Mouse (Mus musculus): ENCODE results near the gene Thrb.

The Thrb gene

DNA sequence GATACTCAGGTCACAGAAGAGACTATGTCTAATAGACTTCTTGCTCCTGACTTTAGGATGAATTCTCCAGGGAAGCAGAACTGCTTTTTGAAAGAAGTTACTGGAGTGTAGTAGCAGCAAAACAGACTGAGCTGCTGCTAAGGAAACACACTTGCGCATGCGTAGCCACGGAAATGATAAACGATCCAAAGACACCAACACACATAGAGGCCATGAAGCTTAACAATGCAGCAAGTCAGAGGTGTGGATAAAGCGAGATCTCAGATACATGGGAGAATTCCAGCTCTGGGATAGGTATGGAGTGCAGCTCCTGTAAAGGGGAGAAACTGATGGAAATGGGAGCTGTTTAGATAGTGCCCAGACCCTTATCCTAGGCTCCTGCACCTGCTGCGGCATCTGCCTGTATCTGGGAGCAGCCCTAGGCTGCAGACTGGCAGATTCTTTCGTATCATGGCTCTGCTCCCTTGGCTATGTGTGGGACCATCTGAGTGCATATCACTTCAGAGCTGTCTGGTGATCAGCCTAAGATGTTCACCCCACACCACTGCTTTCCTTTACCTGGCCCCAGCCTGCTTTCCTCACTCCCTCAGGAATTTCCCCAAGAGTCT is 53.3 kb downstream of the Thrb start:
- DNase-seq (ENCODE audit: low read depth in 2 of 2, low spot score in 2 of 2), result no peak

- DNase-seq (ENCODE audit: low read depth in 2 of 2, low spot score in 2 of 2), result no peak
Measured at GRCm38 (mm10) chr14:17719494-17719893, 59.4 kb downstream of the Thrb start.

DNA sequence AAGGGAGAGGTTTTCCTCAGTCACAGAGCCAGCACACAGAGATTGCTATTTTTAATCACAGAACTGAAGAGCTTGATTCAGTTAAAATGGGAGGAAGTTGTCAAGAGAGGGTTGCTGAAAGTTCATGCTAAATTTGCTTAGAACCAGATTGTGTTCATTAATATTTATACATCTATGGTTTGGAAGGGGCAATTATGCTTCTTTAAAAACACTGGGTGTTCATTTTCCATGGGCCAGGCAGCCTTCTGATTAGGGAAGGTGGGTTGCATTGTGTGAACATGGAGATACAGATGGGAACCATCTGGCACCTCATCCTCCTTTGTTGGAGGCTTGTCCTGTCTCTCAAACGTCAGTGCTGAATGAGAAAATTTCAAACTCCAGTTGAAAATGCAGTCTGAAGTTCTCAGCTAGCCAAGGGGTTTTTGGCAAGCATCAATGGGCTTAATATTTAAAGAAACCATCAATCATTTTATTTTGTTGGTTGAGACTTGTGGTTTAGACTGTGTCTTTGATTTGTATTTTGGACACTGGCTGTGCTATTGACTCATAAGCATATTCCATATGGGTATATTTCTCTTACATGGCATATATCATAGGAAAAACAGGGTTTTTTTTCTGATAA is 62.9 kb downstream of the Thrb start:
- DNase-seq (ENCODE audit: low read depth in 2 of 2, low spot score in 2 of 2), result no peak

- DNase-seq (ENCODE audit: low read depth in 2 of 2, low spot score in 2 of 2), result no peak
Measured at GRCm38 (mm10) chr14:17724577-17724976, 64.5 kb downstream of the Thrb start.

GRCm38 (mm10) chr14:17726906-17727305 is 66.8 kb downstream of the Thrb start:
- no peak for DNase-seq (ENCODE audit: low read depth in 2 of 2, low spot score in 2 of 2)

DNA sequence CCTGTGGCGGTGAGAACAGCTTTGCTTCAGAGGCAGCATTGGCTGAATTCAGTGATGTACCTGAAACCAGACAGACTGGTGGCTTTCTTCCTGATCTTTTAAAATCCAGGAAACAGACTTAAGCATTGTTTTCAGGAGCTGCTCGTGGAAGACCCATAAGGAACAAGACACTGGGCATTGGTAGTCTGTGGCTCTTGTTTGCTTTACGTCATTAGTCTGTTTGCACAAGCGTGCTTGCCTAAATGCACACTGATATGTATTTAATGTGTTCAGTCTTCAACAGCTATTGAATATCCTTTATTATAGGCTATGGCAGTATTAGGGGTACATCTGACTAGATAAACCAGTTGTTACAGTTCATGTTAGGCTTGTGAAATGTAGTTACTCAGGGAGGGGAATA is 67.8 kb downstream of the Thrb start:
- DNase-seq (ENCODE audit: low read depth in 2 of 2, low spot score in 2 of 2), result no peak

GRCm38 (mm10) chr14:17728889-17729288 is 68.8 kb downstream of the Thrb start:
- DNase-seq (ENCODE audit: low read depth in 2 of 2, low spot score in 2 of 2), result no peak

DNA sequence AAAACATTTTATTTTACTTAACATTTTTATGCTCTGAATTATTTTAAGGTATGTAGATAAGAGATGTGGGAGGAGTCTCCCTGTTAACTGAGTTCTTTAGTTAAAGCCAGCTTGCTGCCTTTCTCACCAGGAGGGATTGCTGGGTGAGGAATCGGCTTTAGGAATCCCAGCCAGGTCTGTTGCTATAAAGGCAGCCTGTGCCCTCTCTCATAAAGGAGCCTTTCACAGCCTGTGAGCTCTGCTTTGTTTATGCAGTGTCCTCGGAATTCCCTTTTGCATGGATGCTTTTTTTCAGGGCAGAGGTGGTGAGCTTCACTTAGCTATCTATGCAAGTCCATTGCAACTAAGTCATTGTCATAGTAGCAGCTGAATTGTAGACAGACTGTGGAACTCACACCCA is 71.0 kb downstream of the Thrb start:
- DNase-seq (ENCODE audit: low read depth in 2 of 2, low spot score in 2 of 2), result no peak

GRCm38 (mm10) chr14:17733077-17733778 is 73.2 kb downstream of the Thrb start:
- DNase-seq (ENCODE audit: low read depth in 2 of 2, low spot score in 2 of 2), result no peak

DNA sequence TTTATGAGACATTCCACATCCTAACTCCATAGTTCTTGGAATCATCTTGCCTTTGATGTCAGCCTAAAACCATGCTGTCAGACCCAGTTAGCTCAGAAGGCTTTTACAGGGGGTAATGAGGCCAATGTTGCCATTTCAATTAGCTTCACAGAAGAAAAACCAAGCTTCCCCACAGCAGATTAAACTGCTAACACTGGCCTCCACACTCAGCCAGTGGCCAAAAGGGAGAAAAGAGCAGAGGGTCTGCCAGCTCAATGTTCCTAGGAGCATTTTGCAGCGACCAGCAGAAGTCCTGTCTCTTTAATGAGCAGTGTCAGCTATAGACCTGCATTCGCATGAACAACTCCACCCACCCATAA is 73.7 kb downstream of the Thrb start:
- DNase-seq (ENCODE audit: low read depth in 2 of 2, low spot score in 2 of 2), result no peak

DNA sequence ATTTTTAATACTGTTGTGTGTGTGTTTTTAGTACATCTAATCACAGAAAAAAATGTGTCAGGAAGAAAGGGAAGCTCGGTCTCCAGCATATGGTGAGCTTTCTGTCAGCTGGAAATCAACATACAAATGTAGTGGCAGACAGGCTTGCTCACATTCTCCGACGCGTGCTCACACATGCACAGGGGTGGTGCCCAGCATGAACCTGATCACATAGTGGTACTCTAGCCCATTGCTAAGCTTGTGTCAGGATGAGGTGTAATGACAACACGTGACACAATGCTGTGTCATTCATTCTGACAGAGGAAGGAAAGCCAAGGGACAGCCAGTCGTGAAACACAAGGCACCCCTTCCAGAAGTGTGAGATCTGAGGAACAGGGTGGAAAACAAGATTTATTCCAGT is 75.4 kb downstream of the Thrb start:
- DNase-seq (ENCODE audit: low read depth in 2 of 2, low spot score in 2 of 2), result no peak

DNA sequence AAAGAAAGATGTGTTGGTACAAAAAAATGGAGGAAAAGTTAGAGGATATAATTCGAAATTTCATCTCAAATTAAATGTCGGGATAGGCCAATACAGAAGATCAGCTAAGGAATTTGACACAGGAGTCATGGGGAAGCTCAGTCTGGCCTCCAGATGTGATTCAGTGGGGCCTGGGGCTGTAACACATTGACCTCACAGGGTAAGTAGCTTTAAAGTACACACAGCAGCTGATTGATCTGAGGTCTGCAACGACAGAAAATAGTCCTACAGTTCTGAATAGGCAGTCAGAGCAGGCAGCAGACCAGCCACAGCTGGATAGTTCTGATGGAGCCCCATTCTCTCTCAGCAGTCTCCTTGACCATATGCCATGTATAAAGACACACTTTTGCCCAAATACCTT is 80.8 kb downstream of the Thrb start:
- no peak for DNase-seq (ENCODE audit: low read depth in 2 of 2, low spot score in 2 of 2)

DNA sequence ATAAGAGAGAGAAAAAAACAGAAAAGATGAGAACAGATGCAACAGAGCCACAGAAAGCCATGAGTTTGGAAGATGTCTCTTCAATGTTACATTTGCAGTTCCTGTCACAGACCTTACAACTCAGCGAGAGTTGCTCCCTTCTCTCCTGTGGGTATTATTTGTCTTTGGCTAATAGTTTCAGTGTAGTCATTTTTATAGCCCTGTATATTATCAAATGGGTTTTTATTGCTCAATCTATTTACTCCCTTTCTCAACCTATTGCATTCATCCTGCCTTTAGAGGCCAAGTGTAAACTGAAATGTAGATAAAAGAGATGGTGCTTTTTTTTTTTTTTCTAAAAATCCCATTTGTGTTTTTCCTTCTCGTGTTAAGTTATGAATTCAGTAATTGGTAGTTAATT is 82.2 kb downstream of the Thrb start:
- no peak for DNase-seq (ENCODE audit: low read depth in 2 of 2, low spot score in 2 of 2)

DNA sequence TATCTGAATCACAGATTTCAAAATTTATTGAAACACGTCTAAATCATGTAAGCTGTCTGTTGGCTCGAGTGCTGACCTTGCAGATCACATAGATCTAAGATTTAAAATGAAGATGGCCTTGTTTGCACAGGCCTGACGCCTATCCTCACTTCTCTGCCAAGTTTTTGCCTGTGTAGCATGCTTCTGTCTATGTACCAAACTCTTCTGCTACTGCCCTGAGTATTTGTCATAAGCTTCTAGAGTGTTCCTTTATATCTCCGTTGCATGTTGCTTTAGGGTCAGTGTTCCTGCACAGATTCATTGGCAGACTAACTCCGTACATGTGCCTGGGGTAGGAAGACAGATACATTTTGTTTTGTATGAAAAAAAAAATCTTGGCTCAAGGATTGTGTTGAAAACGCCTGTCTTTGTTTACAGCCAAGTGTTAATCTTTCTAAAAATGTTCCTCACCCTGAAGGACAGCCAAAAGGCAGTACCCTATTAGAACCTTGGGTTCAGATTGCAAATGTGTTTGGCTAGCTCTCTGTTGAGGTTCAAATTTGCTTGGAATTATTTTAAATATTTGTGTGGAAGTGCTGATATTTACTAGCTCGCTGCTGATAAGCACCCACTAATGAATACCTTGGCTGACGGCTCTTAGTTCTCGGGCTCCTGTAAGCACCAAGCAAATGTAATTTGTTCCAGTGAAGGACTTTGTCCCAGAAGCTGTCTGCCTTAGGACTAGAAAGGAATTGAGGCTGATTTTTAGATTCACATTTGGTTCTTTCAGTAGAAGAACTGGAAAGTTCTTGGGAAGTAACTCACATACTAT is 83.0 kb downstream of the Thrb start:
- DNase-seq (ENCODE audit: low read depth in 2 of 2, low spot score in 2 of 2), result no peak

DNA sequence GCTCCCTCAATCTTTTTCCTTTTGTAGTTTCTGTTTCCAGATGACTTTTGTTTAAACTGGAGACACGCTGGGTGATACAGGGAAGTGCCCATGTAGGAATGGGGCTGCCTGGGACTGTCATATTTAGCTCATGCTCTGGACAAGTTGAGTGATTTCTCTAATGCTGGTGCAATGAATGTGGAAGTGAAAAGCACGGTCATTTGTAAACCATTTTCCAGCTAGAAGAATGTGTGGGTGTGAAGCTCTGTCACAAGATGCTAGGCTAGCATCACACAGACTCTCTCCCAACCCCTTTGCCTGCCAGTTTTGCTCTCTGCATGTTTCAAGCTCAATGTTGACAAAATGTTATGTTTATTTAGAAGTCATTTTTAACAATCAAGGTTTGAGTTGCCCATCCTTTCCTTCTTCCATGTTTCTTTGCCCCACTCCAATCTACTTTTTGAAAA is 83.7 kb downstream of the Thrb start:
- DNase-seq (ENCODE audit: low read depth in 2 of 2, low spot score in 2 of 2), result no peak

GRCm38 (mm10) chr14:17747922-17748321 is 87.9 kb downstream of the Thrb start:
- no peak for DNase-seq (ENCODE audit: low read depth in 2 of 2, low spot score in 2 of 2)

GRCm38 (mm10) chr14:17748945-17749344 is 88.9 kb downstream of the Thrb start:
- no peak for DNase-seq (ENCODE audit: low read depth in 2 of 2, low spot score in 2 of 2)

DNA sequence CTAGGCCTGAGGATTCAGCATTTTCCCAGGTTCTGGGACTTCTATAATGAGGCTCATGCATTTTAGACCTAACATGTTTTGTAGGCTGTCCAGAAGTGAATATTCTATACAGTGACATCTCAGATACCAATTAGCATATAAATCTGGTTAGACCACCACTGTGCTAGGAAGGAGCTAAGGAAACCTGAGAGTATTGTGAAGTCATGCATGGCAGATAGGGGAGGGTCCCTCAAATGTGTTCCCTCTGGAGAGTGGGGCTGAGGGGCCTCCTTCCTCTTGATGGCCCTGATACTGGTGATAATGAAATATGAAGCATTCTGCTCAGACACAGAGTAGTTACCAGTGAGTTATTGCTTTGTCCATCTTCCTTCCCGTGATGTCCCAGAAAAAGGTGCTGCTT is 91.8 kb downstream of the Thrb start:
- DNase-seq (ENCODE audit: low read depth in 2 of 2, low spot score in 2 of 2), result no peak

DNA sequence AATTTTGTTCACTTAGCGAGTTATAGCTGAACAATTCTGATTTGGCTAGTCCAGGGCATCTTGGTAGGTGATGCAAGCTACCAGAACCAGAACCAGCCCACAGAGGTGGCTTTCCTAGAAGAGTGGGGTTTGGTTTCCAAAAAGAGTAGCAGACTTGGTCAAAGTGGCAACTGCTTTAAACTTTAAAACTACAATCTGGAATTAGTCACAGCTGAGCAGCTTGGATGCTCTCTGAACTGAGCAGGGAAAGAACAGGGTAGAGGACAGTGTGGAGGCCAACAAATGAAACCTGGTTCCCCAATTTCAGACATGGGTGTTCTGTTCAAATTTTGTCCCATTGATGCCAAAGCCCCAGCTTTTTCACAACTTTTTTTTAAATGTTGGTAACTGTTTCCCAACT is 93.4 kb downstream of the Thrb start:
- DNase-seq (ENCODE audit: low read depth in 2 of 2, low spot score in 2 of 2), result no peak

DNA sequence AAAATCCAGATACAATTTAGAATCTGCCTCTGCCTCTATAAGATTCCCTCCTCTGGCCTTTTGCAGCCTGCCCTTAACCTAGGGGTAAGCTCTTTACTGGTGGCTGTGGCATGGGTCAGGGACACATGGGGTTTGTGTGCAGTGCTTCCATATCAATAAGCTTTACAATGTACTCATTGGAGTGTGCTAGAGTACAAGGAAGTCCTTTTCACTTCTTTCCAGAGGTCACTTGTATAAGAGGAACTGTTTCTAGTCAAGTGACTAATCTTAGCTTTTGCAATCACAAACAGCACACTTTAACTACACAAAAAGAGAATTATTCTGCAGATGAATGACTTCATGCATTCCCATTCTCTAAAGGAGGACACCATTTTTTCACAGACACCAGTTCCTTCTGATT is 96.7 kb downstream of the Thrb start:
- no peak for DNase-seq (ENCODE audit: low read depth in 2 of 2, low spot score in 2 of 2)

DNA sequence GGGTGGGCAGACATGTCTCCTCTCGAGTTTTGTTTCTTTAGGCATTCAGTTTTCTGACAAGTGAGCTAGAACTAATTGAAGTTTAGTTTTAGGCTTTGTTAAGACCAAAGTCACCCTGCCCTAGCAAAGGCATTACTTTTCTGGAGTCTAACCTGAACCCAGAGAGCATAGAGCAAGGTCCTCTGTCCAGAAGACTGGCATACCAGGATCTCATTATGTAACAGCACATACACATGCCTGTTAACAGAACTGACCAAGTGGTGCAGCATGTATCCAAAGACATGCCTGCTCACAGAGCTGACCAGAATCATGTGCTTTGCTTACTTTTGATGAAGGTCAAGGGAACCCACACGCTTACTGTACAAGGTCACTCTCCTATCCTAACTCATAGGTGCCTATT is 107.9 kb downstream of the Thrb start:
- DNase-seq (ENCODE audit: low read depth in 2 of 2, low spot score in 2 of 2), result no peak

- no peak for DNase-seq (ENCODE audit: low read depth in 2 of 2, low spot score in 2 of 2)
Measured at GRCm38 (mm10) chr14:17774404-17774803, 114.3 kb downstream of the Thrb start.

Measured in CD8-positive naive resting alpha-beta T cell, adult 2 months (primary cell).